Mouse (Mus musculus) liver, embryonic 15.5 days (tissue): ENCODE measurements at regions not wholly inside any gene's neighbourhood (a gene's known extent, or its start where the extent isn't known, plus 50 kb on each side); places are given as distances from the start of the nearest gene placed in this dataset.

ENCODE experiments used
- ATAC-seq: fragments of 200-750 bp; cut with Nextera tagmentation; 2 replicates; pipeline ENCODE4 v1.8.0; 2017; ENCODE audit warnings: moderate number of reproducible peaks, mild to moderate bottlenecking, moderate library complexity; ENCODE audit not compliant: insufficient read depth
- H3K27ac ChIP-seq: fragments of 300-500 bp; sonication (generic); replicated peaks from 2 replicates; pipeline ENCODE4 v1.5.1; 2015; ENCODE audit warnings: mild to moderate bottlenecking, inconsistent platforms
- H3K27me3 ChIP-seq: fragments of 300-500 bp; sonication (generic); 2 replicates; pipeline ENCODE4 v1.6.1; 2015; ENCODE audit warnings: mild to moderate bottlenecking, inconsistent platforms
- H3K36me3 ChIP-seq: fragments of 300-500 bp; sonication (generic); replicated peaks from 2 replicates; pipeline ENCODE4 v1.6.1; 2015; ENCODE audit warnings: moderate library complexity, mild to moderate bottlenecking, inconsistent platforms
- H3K4me1 ChIP-seq: fragments of 300-500 bp; sonication (generic); replicated peaks from 2 replicates; pipeline ENCODE4 v1.6.1; 2015; ENCODE audit warnings: inconsistent platforms
- H3K4me2 ChIP-seq: fragments of 300-500 bp; sonication (generic); 2 replicates; pipeline ENCODE4 v1.6.1; 2015; ENCODE audit warnings: moderate library complexity, mild to moderate bottlenecking, inconsistent platforms
- H3K4me3 ChIP-seq: fragments of 300-500 bp; sonication (generic); replicated peaks from 2 replicates; pipeline ENCODE4 v1.5.1; 2015; ENCODE audit warnings: mild to moderate bottlenecking, inconsistent platforms
- H3K9ac ChIP-seq: fragments of 300-500 bp; sonication (generic); 2 replicates; pipeline ENCODE4 v1.6.1; 2015; ENCODE audit warnings: moderate library complexity, mild to moderate bottlenecking, inconsistent platforms
- H3K9me3 ChIP-seq: fragments of 300-500 bp; sonication (generic); replicated peaks from 2 replicates; pipeline ENCODE4 v1.6.1; 2016; ENCODE audit warnings: inconsistent platforms
- WGBS: fragments of 180-500 bp; shearing (Covaris S2); methylation state at CpG from one replicate; pipeline ENCODE4 v1.1.7; 2015; ENCODE audit warnings: mixed read lengths; ENCODE audit not compliant: insufficient replicate concordance; 5-methylcytosine and 5-hydroxymethylcytosine counted together

GRCm38 (mm10) chr12:12765055-12765454 is 176.7 kb downstream of the Mycn start:
- H3K4me1 ChIP-seq = no peaks in the 10 kb centered on the region
- H3K4me2 ChIP-seq = no peak overlapping the region
- H3K36me3 ChIP-seq = no peaks in the 10 kb centered on the region
- H3K9ac ChIP-seq = no peak overlapping the region
- 58% methylated on average over 8 of the region's 8 CpGs for WGBS
- H3K27ac ChIP-seq = no peak overlapping the region
- no peaks in the 10 kb centered on the region for H3K27me3 ChIP-seq
- H3K9me3 ChIP-seq = no peaks in the 10 kb centered on the region
- no peak for ATAC-seq
- no peak overlapping the region for H3K4me3 ChIP-seq

- Histone ChIP-seq H3K27me3 (no peaks in the 10 kb centered on the region), H3K4me3 (no peak overlapping the region), H3K27ac (no peak overlapping the region), H3K9ac (no peak overlapping the region), H3K9me3 (no peaks in the 10 kb centered on the region), H3K4me2 (no peak overlapping the region), H3K36me3 (no peaks in the 10 kb centered on the region), H3K4me1 (no peaks in the 10 kb centered on the region)
- no peak for ATAC-seq
- 56% methylated on average over 4 of the region's 4 CpGs for WGBS
Observed at GRCm38 (mm10) chr12:12764586-12764985, 177.1 kb downstream of the Mycn start.

GRCm38 (mm10) chr12:12756301-12756948 is 185.3 kb downstream of the Mycn start:
- no peak overlapping the region for H3K9ac ChIP-seq
- WGBS = 42% methylated on average over 2 of the region's 2 CpGs
- no peaks in the 10 kb centered on the region for H3K36me3 ChIP-seq
- H3K4me1 ChIP-seq = no peaks in the 10 kb centered on the region
- H3K9me3 ChIP-seq = no peaks in the 10 kb centered on the region
- H3K27me3 ChIP-seq = no peaks in the 10 kb centered on the region
- no peak overlapping the region for H3K4me3 ChIP-seq
- H3K4me2 ChIP-seq = no peak overlapping the region
- H3K27ac ChIP-seq = no peak overlapping the region
- ATAC-seq = no peak

DNA sequence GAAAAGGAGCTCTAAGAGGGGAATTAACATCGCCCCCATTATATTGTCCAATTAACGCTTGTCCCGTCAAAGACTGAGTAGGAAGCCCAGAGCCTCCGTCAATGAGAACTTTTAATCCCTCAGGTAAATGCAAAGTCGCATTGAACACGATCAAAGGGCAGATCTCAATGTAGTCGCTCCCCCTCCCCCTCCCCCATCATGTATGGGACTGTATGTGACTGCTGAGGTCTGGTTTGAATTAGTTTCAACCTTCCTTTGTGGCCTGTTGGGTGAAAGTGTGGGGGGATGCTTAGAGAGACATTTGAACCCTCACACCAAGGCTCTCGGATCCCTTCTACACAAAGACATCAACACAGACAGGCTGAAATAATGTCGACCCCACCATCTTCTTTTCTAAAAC is 187.9 kb downstream of the Mycn start:
- Histone ChIP-seq H3K4me2 (no peak overlapping the region), H3K36me3 (no peaks in the 10 kb centered on the region), H3K27me3 (no peaks in the 10 kb centered on the region), H3K9ac (no peak overlapping the region), H3K9me3 (no peaks in the 10 kb centered on the region), H3K27ac (no peak overlapping the region), H3K4me1 (no peaks in the 10 kb centered on the region), H3K4me3 (no peak overlapping the region)
- no peak for ATAC-seq
- WGBS = 59% methylated on average over 9 of the region's 9 CpGs

DNA sequence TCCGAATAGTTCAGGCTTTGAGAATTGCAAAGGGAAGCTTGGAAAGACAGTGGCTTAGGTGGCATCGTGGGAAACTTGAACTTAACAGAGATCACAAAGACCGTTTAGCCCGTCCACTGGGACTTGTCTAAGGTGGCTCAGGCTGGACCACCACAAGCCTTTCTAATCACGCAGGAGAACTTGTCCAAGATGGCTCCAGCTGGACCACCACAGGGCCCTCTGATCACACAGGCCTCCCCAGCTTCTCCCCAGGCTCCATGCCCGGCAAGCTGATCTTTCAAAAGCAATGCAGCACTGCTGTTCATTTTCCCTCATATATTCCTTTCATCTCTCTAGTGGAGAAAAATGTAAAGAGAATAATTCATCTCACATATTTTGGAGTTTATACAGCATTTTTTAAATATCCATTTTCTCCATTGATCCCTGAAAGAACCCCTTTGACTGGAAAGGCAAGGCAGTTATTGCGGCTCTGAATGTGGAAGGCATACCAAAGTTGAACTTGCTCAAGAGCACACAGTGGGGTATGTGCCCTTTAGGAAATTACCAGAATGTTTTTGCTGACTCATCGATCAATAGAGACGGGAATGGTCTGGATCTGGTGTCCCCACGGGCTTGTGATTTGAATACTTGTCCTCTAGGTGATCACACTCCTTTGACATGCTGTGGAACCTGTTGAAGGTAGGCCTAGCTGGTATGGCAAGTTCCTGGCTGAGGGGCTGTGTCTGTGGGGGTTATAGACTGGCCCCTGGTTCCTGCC is 189.9 kb downstream of the Mycn start:
- H3K27me3 ChIP-seq = no peaks in the 10 kb centered on the region
- H3K27ac ChIP-seq = no peak overlapping the region
- H3K4me1 ChIP-seq = no peaks in the 10 kb centered on the region
- H3K9ac ChIP-seq = no peak overlapping the region
- H3K36me3 ChIP-seq = no peaks in the 10 kb centered on the region
- no peak overlapping the region for H3K4me2 ChIP-seq
- 65% methylated on average over 10 of the region's 10 CpGs for WGBS
- H3K4me3 ChIP-seq = no peak overlapping the region
- no peaks in the 10 kb centered on the region for H3K9me3 ChIP-seq
- ATAC-seq = no peak

GRCm38 (mm10) chr12:12749690-12750089 is 192.0 kb downstream of the Mycn start:
- no peak overlapping the region for H3K9ac ChIP-seq
- no peak overlapping the region for H3K4me3 ChIP-seq
- no peaks in the 10 kb centered on the region for H3K36me3 ChIP-seq
- ATAC-seq = no peak
- no peaks in the 10 kb centered on the region for H3K9me3 ChIP-seq
- H3K27ac ChIP-seq = no peak overlapping the region
- no peaks in the 10 kb centered on the region for H3K4me1 ChIP-seq
- no peaks in the 10 kb centered on the region for H3K27me3 ChIP-seq
- WGBS = 50% methylated on average over 3 of the region's 3 CpGs
- no peak overlapping the region for H3K4me2 ChIP-seq

DNA sequence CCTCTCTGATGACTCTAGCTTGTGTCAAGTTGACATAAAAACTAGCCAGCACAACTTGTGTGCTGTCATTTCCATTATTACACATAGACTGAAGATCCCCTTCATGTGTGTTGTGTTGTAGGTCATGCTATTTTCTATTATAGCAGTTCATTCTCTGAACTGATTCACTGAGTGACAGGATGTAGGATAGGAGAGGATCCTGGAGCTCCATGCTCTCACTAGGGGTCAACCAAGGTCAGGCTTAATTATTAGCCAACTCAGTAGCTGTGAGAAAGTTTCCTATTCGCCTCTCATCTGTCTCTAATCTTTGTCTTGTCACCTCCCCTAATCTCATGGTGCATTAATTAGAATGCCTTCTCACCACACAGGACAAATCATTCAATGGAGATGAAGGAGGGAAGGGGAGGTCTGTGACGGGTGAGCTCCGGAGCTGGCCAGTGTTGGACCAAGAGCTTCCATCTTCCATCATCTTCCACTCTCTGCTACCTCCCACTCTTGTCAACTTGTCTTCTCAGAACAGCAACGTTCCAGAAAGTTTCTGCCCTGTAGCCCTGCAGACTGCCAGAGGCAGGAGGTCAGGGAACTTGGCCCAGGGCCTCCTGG is 194.8 kb downstream of the Mycn start:
- Histone ChIP-seq H3K9me3 (no peaks in the 10 kb centered on the region), H3K27ac (no peak overlapping the region), H3K4me1 (no peaks in the 10 kb centered on the region), H3K27me3 (no peaks in the 10 kb centered on the region), H3K9ac (no peak overlapping the region), H3K4me2 (no peak overlapping the region), H3K36me3 (no peaks in the 10 kb centered on the region), H3K4me3 (no peak overlapping the region)
- ATAC-seq = no peak
- 53% methylated on average over 4 of the region's 4 CpGs for WGBS

DNA sequence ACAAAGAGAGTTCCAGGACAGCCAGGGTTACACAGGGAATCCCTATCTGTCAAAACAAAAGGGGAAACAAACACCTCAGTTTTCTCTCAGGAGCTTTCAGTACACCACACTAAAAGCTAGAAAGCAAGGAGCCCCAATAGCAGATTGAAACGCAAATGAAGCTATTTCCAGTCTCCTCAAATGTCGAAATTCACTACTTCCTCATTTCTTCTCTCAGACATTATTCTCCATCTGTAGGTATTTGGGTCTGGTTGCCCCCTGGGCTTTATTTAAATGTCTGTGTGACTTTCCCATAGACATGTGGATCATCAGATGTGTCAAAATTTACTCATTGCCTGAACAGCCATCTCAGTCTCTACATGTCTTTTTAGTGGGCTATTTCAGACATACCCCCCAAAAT is 197.2 kb downstream of the Mycn start:
- Histone ChIP-seq H3K4me2 (no peak overlapping the region), H3K9me3 (no peaks in the 10 kb centered on the region), H3K36me3 (no peaks in the 10 kb centered on the region), H3K9ac (no peak overlapping the region), H3K4me1 (no peaks in the 10 kb centered on the region), H3K4me3 (no peak overlapping the region), H3K27ac (no peak overlapping the region), H3K27me3 (no peaks in the 10 kb centered on the region)
- WGBS = 16% methylated on average over 2 of the region's 2 CpGs
- ATAC-seq = no peak

DNA sequence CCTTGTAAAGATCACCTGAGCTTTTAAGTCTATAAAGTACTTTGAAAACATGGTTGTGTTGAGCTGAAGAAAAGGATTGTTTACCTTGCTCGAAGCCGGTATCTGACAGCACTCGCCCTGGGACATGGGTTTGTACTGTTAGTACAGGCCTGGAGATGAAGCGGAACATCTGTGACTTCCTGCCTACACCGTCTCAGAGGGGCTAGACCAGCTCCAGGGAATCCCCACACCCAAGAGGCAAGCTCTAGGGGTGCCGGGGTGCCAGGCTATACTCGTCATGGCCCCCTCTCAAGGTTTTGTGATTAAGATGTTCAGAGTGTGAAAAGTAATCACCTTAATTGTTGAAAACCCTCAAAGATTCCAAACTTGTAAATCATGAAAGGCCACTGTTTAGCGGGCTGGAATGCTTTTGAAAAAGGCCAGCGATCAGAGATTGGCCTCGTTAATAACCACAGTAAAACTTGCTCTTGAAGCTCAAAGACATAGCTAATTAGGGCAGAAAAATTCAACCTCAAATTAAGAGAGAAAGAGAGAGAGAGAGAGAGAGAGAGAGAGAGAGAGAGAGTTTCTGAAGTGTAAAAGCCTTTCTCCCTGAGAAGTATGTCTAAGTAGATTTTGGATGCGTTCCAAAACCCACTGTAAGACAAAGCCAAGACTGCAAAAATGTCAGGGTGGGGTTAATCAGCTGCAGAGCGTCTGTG is 202.9 kb downstream of the Mycn start:
- 66% methylated on average over 12 of the region's 12 CpGs for WGBS
- ATAC-seq = no peak
- Histone ChIP-seq H3K4me2 (no peak overlapping the region), H3K9me3 (no peaks in the 10 kb centered on the region), H3K4me1 (no peaks in the 10 kb centered on the region), H3K27me3 (no peaks in the 10 kb centered on the region), H3K4me3 (no peak overlapping the region), H3K27ac (no peak overlapping the region), H3K36me3 (no peaks in the 10 kb centered on the region), H3K9ac (no peak overlapping the region)

- no peaks in the 10 kb centered on the region for H3K36me3 ChIP-seq
- H3K4me3 ChIP-seq = no peak overlapping the region
- H3K9ac ChIP-seq = no peak overlapping the region
- no peak overlapping the region for H3K27ac ChIP-seq
- WGBS = 30% methylated on average over 9 of the region's 9 CpGs
- no peak for ATAC-seq
- no peaks in the 10 kb centered on the region for H3K4me1 ChIP-seq
- H3K4me2 ChIP-seq = no peak overlapping the region
- no peaks in the 10 kb centered on the region for H3K9me3 ChIP-seq
- peaks cover 11% of the 10 kb centered on the region; the same call in 1 of the 2 replicates for H3K27me3 ChIP-seq
Observed at GRCm38 (mm10) chr12:12725797-12726196, 215.9 kb downstream of the Mycn start.

- Histone ChIP-seq H3K27me3 (peaks cover 11% of the 10 kb centered on the region; the same call in 1 of the 2 replicates), H3K4me1 (no peaks in the 10 kb centered on the region), H3K4me2 (no peak overlapping the region), H3K9me3 (no peaks in the 10 kb centered on the region), H3K36me3 (no peaks in the 10 kb centered on the region), H3K27ac (no peak overlapping the region), H3K4me3 (no peak overlapping the region), H3K9ac (no peak overlapping the region)
- WGBS = 23% methylated on average over 13 of the region's 13 CpGs
- no peak for ATAC-seq
Observed at GRCm38 (mm10) chr12:12725075-12725474, 216.6 kb downstream of the Mycn start.
